Mouse (Mus musculus) embryo, embryonic 10.5 days (tissue): Measurements from ENCODE around the gene Palm.

ENCODE experiments used
- DNase-seq: peaks from one replicate; pipeline ENCODE4 v3.0.0-alpha.2; 2015; ENCODE audit warnings: low spot score

The Palm gene

GRCm38 (mm10) chr10:79772320-79772719 is 21.1 kb upstream of the Palm start:
- no peak for DNase-seq

DNA sequence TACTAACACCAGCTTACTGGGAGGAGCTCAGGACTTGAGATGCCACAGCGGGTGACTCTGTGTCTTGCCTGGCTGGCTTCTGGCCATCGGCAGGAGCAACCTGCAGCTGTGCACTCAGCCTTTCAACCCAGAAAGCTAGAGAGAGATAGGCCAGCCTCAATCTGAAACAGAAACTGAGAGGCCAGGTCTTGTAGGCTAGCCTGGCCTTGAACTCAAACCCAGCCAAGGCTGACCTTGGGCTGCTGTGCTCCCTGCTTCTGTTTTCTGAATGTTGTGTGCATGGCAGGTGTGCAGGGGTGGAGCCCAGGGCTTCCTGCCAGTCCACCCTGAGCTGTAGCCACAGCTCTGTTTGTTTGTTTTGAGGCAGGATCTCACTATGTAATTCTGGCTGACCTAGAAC is 20.2 kb upstream of the Palm start:
- no peak for DNase-seq

DNA sequence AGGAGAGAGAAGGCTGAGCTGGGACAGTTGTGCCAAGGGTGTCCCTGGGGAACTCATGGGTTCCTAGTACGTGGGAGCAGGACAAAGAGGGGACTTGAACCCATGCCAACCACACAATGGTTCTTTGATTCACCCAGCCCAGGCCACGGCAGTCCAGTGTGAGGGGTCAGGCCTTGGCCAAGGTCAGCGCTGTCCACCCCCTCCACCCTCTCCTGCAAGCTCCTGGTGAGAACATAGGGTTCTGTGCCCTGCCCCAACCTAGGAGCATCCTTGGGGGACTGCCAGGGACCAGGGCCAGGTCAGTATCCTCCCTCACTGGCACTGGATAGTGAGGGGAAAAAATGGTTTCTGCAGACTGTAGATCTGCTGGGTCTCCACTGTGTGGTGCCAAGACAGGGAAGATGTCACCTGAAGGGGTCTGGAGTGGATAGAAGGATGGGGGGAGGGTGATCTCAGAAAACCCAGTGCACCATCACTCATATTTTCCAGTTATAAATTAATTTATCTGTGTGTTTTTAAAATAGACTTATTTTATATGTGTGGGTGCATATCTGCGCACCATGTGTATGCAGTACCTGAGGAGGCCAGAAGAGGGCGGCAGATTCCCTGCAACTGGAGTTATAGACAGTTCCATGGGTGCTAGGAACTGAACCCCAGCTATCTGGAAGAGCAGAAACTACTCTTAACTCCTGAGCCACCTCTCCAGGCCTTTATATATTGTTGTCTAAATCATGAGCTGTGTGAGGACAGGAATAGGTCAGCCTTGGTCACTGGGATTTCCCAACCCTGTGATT is 18.7 kb upstream of the Palm start:
- no peak for DNase-seq

DNA sequence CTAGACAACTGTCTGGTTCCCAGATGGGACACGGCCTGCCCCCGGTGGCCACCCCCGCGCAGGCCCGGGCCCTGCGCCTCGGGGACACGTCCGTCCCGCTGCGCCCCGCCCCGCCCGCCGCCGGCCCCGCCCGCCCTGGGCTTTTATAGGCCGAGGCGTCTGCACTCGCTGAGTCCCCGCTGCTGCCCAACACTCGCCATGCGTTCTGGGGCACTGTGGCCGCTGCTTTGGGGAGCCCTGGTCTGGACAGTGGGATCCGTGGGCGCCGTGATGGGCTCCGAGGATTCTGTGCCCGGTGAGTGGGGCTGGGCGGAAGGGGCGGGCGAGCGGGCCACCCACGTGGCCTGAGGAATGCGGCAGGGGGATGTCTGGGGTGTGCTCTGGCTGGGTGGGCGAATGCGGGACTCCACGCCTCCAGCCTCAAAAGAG is 16.3 kb upstream of the Palm start, which contains the start of gene Fstl3:
TSS of gene Fstl3 (plus strand) at position 170 of the 429 bp plus-strand sequence.
- DNase-seq, result peak; percentile 28

DNA sequence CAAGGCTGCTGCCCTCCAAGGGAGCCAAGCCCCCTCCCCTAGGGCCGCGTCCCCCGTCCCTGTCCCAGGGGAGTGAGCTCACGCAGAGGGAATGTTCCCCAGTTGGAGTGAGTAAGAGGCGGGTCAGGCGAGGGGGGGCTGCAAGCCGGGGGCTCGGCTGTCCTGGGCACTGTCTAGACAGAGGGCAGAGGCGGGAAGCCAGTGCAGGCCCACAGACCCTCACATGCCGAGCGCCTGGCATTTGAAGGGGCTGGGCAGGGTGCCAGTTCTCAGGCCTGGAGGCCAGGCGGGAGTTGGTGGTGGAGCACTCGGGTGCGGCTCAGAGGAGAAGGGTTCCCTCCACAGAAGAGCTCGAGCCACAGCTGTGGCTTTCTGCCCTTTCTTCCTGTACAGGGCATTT is 15.4 kb upstream of the Palm start:
- no peak for DNase-seq

- DNase-seq, result no peak
Observed at GRCm38 (mm10) chr10:79779193-79779592, 14.2 kb upstream of the Palm start.

DNA sequence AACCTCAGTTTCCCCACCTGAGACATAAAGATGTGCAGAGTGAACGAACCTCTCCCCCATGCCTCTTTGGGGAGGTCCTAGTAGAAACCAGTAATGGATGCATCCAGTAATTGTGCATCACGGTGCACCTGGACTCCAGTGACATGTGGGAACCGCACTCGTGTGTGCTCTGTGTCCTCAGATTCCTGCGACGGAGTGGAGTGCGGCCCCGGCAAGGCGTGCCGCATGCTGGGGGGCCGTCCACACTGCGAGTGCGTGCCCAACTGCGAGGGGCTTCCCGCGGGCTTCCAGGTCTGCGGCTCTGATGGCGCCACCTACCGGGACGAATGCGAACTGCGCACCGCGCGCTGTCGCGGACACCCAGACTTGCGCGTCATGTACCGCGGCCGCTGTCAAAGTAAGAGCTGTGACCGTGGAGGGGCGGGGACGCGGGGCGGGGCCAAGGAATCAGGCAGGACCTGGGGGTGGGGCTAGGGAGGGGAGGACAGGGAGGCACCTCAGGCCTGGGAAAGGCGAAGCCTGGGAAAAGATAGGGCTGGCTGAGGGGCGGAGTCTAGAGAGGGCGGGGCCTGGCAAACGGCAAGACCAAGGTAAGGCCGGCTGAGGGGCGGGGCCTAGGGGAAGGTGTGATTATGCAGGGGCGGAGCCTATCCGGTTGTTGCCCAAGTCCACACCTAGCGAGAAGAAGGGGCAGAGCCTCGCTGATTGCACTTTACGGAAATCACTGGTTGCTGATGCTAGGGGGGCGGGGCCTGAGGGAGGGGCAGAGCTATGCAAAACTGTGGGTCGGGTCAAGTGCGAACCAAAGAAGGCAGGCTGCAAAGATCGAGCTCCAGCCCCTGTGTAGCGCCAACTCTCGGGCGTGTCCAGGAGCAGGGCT is 13.3 kb upstream of the Palm start:
- peak; percentile 96 for DNase-seq

- DNase-seq, result peak; percentile 82
Observed at GRCm38 (mm10) chr10:79780664-79781015, 12.7 kb upstream of the Palm start.

GRCm38 (mm10) chr10:79781139-79781538 is 12.2 kb upstream of the Palm start:
- DNase-seq, result no peak

GRCm38 (mm10) chr10:79781956-79782355 is 11.4 kb upstream of the Palm start:
- DNase-seq, result no peak

DNA sequence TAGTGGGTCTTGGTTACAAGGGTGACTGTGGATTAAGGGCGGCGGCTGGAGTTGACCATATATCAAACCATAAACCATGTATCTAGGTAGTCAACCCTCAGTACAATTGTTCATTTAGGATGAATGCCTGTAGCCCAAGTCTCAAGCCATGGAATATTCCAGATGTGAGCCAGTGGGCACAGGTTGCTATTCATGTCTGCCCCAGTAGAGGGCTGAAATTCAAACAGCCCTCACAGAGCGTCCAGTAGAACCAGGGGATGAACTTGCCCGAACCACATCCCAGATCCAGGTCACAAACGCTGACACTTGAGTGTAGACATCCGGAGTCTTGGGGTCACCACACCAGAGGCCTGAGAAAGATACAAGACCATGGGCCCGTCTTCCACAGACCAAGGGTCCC is 10.3 kb upstream of the Palm start:
- no peak for DNase-seq

- DNase-seq, result peak; percentile 81
Observed at GRCm38 (mm10) chr10:79783920-79784800, 9.2 kb upstream of the Palm start.

GRCm38 (mm10) chr10:79788386-79789158 is 4.8 kb upstream of the Palm start:
- DNase-seq, result peak; percentile 84

DNA sequence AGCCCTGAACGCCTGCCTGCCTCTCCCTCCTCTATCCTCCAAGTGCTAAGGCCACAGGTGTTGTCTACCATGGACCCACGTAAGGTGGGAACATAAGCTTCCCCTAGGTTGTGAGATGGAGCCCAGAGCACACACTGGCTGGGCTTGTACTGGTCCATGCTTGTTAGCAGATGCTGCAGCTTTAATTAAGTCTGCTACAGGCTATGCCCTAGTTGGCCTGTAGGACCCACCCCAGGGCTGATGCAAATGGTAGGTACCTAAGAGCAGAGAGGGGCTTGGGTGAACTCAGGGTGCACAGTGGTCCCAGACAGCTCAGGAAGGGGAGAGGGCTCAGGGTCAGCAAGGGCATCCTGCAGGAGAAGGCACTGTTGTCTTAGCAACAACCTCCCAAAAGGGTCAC is 3.8 kb upstream of the Palm start:
- DNase-seq, result no peak

DNA sequence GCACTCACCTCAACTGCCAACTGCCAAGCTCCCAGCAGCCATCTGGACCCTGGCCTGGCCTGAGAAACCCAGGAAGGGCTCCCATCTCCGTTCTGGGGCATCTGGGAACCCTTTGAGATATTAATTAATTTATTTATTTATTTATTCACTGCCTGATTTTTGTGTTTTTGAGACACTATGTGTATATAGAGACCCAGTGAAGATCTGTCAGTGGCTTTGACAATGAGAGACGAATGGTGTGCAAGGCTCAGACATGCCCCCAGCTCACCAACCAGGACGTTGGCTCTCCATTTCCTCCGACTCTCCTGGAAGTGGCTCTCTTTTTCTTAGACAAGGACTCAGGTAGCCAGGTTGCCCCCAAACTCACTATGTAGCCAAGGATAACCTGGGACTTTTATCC is 2.5 kb upstream of the Palm start, which contains the start of gene Prss57:
TSS of gene Prss57 (minus strand) at position 101 of the 400 bp plus-strand sequence.
- no peak for DNase-seq

DNA sequence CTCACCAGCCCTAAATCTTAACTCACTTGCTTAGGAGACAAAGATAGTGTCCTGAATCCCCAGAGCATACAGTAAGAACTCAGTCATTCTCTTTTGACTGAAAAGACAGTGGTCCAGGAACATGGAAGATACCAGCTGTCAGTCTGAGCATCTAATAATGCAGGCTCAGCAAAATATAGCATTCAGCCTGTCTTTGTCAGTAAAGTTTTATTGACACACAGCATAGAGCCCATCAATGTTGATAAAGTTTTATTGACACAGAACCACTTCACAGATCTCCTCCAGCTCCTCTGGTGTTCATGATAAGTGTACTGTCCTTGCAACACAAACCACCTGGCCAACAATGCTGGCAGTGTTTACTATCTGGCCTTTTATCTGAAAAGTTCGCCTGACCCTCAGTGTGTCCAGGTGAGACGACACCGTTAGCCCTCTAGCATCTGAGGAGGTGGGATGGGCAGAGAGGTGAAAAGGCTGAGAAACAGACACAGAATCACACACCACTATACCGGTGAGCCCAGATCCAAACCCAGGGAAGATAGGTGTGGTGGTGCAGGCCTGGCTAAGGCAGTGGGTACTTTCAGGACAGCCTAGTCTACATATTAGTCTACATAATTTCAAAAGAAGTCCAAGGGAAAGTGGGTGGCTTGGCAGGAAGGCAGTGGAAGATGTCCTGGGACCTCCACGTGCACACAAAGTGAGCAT is 882 bp upstream of the Palm start:
- DNase-seq, result no peak

GRCm38 (mm10) chr10:79793738-79794490 is 542 bp downstream of the Palm start:
- DNase-seq, result peak; percentile 70

DNA sequence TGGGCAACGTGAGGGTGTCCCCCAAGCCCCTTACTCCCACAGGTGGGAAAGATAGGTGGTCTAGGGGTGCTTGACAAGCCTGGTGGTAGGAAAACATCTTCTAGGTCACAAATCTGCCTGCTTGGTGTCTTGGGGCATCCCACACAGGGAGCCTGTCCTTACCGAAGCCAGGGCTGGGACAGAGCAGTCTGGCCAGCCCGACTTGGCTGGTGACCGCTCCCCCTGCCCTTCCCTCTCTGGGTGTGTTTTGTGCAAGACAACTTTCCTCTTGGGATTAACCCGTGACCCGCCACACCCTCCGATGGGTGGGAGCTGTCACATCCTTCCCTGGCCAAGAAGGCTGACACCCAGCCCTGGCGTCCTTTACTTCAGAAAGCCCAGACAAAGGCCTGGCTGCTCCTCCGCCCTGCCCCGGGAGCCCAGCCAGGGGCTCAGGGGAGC is 1.1 kb downstream of the Palm start:
- DNase-seq, result peak; percentile 64

- DNase-seq, result no peak
Observed at GRCm38 (mm10) chr10:79795905-79796304, 2.5 kb downstream of the Palm start.

DNA sequence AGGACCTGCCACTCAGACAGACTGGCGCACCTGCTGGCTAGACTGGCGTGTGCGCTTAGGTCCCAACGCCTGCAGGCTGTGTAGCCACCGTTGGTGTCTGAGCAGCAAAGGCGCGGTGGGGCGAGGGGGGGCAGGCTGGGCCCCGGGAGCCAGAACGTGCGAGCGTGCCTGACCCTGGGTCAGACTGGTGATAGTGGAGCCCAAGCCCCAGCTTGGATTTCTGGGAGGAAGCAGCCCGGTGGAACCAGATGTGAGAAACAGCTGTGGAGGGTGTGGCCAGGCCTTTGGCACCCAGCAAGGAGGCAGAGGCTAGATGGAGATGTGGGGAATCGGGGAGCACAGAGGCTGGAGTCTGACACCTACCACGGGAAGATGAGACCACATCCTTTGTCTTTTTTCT is 4.0 kb downstream of the Palm start:
- no peak for DNase-seq
